Mouse (Mus musculus): Measurements from ENCODE around the gene Armh3.

The Armh3 gene

GRCm38 (mm10) chr19:45775486-45775885, 222.8 kb downstream of the Armh3 start:
- H3K9me3 ChIP-seq (ENCODE audit: low read length): no peaks in the 10 kb centered on the region
- no peak for TF ChIP-seq POU5F1 (IDR thresholded peaks at IDR 0.05; ENCODE audit: borderline replicate concordance, low read length)
- TF ChIP-seq CTCF (conservative IDR thresholded peaks at IDR 0.05; ENCODE audit: low read length): no peak
- TF ChIP-seq NANOG (IDR thresholded peaks at IDR 0.05; ENCODE audit: borderline replicate concordance, low read length): no peak
- no peaks in the 10 kb centered on the region for H3K27me3 ChIP-seq (ENCODE audit: insufficient read depth, low read length)
- H3K4me3 ChIP-seq (replicated peaks; ENCODE audit: low read length): no peak overlapping the region
- H3K36me3 ChIP-seq (ENCODE audit: insufficient read depth, low read length): peaks cover 100% of the 10 kb centered on the region
- peaks cover 18% of the 10 kb centered on the region for H3K4me1 ChIP-seq (replicated peaks; ENCODE audit: low read depth, low read length)

GRCm38 (mm10) chr19:45771501-45771900, 226.8 kb downstream of the Armh3 start:
- peaks cover 13% of the 10 kb centered on the region; the same call in 1 of the 2 replicates for H3K4me1 ChIP-seq (replicated peaks; ENCODE audit: low read depth, low read length)
- TF ChIP-seq POU5F1 (IDR thresholded peaks at IDR 0.05; ENCODE audit: borderline replicate concordance, low read length): no peak
- H3K4me3 ChIP-seq (replicated peaks; ENCODE audit: low read length): no peak overlapping the region
- H3K9me3 ChIP-seq (ENCODE audit: low read length): no peaks in the 10 kb centered on the region
- H3K36me3 ChIP-seq (ENCODE audit: insufficient read depth, low read length): peaks cover 100% of the 10 kb centered on the region
- no peaks in the 10 kb centered on the region for H3K27me3 ChIP-seq (ENCODE audit: insufficient read depth, low read length)
